Mouse (Mus musculus): Measurements from ENCODE around the gene Evi5l. TPM values are rescaled to one million over a fixed set of nuclear protein-coding genes. Genes with fewer than 3 reads are reported as not detected.

Gene Evi5l
- polyA plus RNA-seq, 1 experiment = 12.3 TPM

GRCm38 (mm10) chr8:4259805-4260170 is 93.4 kb downstream of the Evi5l start:
- H3K4me1 ChIP-seq (ENCODE audit: control insufficient read depth, insufficient read depth, insufficient read length, low read length) = peaks cover 3% of the 10 kb centered on the region; the same call in 1 of the 2 replicates
- no peak overlapping the region for H3K4me3 ChIP-seq (ENCODE audit: insufficient read depth, low read depth, low read length)
- no peak overlapping the region for H3K27ac ChIP-seq (replicated peaks; ENCODE audit: low read depth, low read length)

Other genes with a start within 250 kb of the Evi5l start
- 1.4 and 3.5 TPM in 2 replicates for gene Cd209b, start 239.7 kb upstream of the Evi5l start, polyA plus RNA-seq (2012; ENCODE audit: insufficient read depth, insufficient read length, missing spikeins)
- 1.0 TPM in 1 of 2 replicates, not detected in the other for gene Cd209c, start 211.8 kb upstream of the Evi5l start, polyA plus RNA-seq (2012; ENCODE audit: insufficient read depth, insufficient read length, missing spikeins)
- gene Cd209f, start 60.7 kb upstream of the Evi5l start, polyA plus RNA-seq (2012; ENCODE audit: insufficient read depth, insufficient read length, missing spikeins) = 12.1 and 18.7 TPM in 2 replicates
- 3.6 and 8.0 TPM in 2 replicates for gene Cd209g, start 32.5 kb upstream of the Evi5l start, polyA plus RNA-seq (2012; ENCODE audit: insufficient read depth, insufficient read length, missing spikeins)
- 0.28 TPM in 1 of 2 replicates, not detected in the other for gene Prr36, start 50.9 kb downstream of the Evi5l start, polyA plus RNA-seq (2012; ENCODE audit: insufficient read depth, insufficient read length, missing spikeins)
- gene Lrrc8e, start 60.3 kb downstream of the Evi5l start, polyA plus RNA-seq (2012; ENCODE audit: insufficient read depth, insufficient read length, missing spikeins) = not detected in 2 replicates
- 29.3 and 35.9 TPM in 2 replicates for gene Map2k7, start 72.2 kb downstream of the Evi5l start, polyA plus RNA-seq (2012; ENCODE audit: insufficient read depth, insufficient read length, missing spikeins)
- gene Gm49320, start 72.3 kb downstream of the Evi5l start, polyA plus RNA-seq (2012; ENCODE audit: insufficient read depth, insufficient read length, missing spikeins) = not detected in 2 replicates
- 1.5 TPM in 1 of 2 replicates, not detected in the other for gene Tgfbr3l, start 81.6 kb downstream of the Evi5l start, polyA plus RNA-seq (2012; ENCODE audit: insufficient read depth, insufficient read length, missing spikeins)
- 11.6 and 13.5 TPM in 2 replicates for gene Snapc2, start 86.5 kb downstream of the Evi5l start, polyA plus RNA-seq (2012; ENCODE audit: insufficient read depth, insufficient read length, missing spikeins)
- gene Ctxn1, start 92.7 kb downstream of the Evi5l start, polyA plus RNA-seq (2012; ENCODE audit: insufficient read depth, insufficient read length, missing spikeins) = 1.7 TPM in 1 of 2 replicates, not detected in the other
- 145 and 147 TPM in 2 replicates for gene Timm44, start 109.3 kb downstream of the Evi5l start, polyA plus RNA-seq (2012; ENCODE audit: insufficient read depth, insufficient read length, missing spikeins)
- gene Ccl25, start 158.6 kb downstream of the Evi5l start, polyA plus RNA-seq (2012; ENCODE audit: insufficient read depth, insufficient read length, missing spikeins) = 8.4 and 12.7 TPM in 2 replicates
- 29.5 and 50.5 TPM in 2 replicates for gene Elavl1, start 158.8 kb downstream of the Evi5l start, polyA plus RNA-seq (2012; ENCODE audit: insufficient read depth, insufficient read length, missing spikeins)